Mouse (Mus musculus) spleen, postnatal 10 days (tissue): ENCODE measurements at regions not wholly inside any gene's neighbourhood (a gene's known extent, or its start where the extent isn't known, plus 50 kb on each side); places are given as distances from the start of the nearest gene placed in this dataset.
A peak's percentile ranks its signal among the peaks of the same experiment; 100 is the strongest.

Source experiments
- DNase-seq, 2 experiments: peaks; one replicate each; pipeline ENCODE4 v3.0.0; 2021 to 2022; ENCODE audit warnings: low spot score in 2 of 2

DNA sequence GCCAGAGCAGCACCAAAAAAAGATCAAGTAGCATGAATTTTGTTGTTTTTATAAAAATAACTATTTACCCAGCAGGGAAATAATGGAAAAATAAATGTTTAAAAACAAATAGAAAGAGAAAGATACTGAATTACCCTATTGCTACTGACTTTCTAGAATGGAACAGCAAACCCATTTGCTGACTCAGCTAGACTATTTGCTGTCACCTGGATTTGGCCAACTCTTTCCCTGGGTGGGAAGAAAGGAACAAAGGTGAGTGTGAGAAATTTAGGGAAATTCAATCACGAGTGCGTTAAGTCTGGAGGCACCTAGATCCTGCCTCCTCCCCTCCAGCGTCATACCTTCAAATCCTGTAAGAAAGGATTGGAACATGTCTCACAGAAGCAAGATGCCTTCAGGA, 110.2 kb downstream of the Tmsb4x start:
- no peak for DNase-seq

DNA sequence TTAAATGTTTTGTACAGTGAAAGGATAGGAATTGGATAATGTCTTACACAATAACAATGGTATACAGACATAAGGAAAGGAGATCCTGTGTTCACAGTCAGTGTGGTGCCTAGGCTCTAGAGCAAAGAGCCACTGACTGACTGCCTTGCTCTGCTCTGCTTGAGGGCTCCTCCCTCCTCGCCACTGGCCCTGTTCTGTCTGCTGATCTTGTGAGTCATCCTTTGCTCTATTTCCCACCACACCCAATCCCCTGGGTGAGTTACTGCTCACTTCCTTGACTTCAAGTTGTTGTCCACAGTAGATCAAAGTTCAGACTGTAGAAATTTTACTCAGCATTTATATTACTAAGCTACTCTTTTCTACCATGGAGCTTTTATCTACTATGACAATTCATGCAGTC, 117.3 kb downstream of the Tmsb4x start:
- peak in 1 of 2 experiments; percentile 65 for DNase-seq

DNA sequence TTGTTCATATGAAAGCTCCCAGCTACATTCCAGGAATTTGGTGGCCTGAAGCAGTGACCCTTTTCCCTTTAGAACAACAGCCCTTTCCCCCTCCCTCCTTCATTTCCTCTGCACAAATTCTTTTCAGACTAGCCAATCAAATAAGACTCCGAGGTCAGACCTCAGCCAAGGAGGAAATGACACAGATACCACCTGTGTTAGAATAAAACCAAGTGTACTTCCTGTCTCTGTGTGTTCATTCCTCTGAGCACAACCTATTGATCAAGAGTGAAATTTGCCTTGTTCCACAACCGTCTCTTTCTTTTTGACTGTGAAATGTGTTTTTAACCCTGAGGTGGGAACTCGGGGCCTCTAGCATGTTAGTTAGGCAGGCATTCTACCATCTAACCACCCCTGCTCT, 120.2 kb downstream of the Tmsb4x start:
- no peak for DNase-seq

DNA sequence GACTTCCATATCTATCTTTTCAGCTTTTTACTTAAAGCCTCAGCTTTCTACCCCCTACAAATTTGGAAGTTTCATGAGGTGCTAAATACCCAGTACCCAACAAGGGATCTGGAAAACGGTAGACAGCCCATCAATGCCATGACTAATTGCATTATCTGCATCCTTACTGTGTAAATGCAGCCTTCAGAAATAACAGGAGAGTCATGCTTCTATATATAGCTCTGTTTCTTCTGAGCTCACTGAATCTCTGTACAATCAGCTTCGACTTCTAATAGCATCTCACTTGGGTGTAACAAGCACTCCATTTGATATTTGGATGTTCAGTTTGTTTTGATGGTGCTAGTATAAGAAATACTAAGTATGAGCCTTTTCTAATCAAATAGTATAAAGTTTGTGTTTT, 120.7 kb downstream of the Tmsb4x start:
- no peak for DNase-seq

GRCm38 (mm10) chrX:167080821-167081220, 128.3 kb downstream of the Tmsb4x start:
- DNase-seq: no peak

- DNase-seq: no peak
Observed at GRCm38 (mm10) chrX:167069075-167069474, 140.0 kb downstream of the Tmsb4x start.

- DNase-seq: no peak
Observed at GRCm38 (mm10) chrX:167067918-167068317, 141.2 kb downstream of the Tmsb4x start.

GRCm38 (mm10) chrX:167063881-167064280, 145.2 kb downstream of the Tmsb4x start:
- peak in 1 of 2 experiments; percentile 33 for DNase-seq

DNA sequence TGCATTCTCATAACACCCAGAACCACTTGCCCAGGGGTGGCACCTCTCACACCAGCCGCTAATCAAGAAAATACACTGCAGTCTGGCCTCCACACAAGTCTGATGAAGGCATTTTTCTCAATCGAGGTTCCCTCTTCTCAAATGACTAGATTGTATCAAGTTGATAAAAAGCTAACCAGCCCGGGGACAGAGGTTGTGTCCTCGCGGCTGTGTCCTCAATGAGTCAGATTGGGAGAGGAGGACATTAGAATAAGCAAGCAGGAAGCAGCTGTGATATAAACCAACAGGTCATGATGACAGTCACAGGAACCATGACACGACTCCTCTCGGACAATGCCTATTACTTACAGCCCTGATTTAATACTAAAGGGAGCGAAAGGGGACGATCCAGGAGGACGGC, 156.7 kb downstream of the Tmsb4x start:
- DNase-seq: no peak

- DNase-seq: no peak
Observed at GRCm38 (mm10) chrX:167050066-167050465, 159.0 kb downstream of the Tmsb4x start.

GRCm38 (mm10) chrX:167049191-167049968, 159.7 kb downstream of the Tmsb4x start:
- no peak for DNase-seq

DNA sequence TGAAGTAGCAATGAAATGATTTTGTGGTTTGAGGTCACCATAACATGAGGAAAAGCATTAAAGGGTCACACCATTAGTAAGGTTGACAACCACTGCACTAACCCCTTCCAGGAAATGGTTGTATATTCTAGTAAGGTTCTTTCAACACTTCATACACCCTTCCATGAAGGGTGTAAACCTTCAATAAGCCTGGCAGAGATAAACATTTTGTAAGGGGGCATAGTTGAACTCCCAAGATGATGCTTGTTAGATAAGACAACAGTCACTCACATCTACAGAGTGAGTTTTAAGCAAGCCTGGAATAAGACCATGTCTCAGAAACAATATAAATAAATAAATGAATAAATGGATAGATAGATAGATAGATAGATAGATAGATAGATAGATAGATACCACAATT, 171.1 kb downstream of the Tmsb4x start:
- no peak for DNase-seq

GRCm38 (mm10) chrX:167036355-167036754, 172.8 kb downstream of the Tmsb4x start:
- DNase-seq: no peak

- DNase-seq: no peak
Observed at GRCm38 (mm10) chrX:167035639-167036038, 173.5 kb downstream of the Tmsb4x start.

DNA sequence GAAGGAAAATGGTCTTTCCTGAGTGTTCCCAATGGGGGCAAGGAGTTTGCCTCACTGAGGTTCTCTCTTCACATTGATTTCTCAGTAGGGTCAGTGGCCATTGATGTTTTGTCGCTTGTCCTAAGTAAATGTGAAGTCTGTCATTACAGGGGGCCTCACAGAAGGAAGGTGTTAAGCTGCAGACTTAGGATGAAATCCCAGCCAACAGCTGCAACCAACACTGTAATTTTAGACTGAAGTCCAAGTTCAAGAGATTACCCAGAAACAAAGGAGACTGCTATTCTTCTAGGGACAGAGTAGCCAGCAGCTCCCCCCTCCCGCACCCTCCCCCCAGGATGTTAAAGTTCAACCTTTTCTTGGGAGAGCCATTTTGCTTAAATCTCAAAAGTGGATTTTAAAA, 176.0 kb downstream of the Tmsb4x start:
- no peak for DNase-seq

DNA sequence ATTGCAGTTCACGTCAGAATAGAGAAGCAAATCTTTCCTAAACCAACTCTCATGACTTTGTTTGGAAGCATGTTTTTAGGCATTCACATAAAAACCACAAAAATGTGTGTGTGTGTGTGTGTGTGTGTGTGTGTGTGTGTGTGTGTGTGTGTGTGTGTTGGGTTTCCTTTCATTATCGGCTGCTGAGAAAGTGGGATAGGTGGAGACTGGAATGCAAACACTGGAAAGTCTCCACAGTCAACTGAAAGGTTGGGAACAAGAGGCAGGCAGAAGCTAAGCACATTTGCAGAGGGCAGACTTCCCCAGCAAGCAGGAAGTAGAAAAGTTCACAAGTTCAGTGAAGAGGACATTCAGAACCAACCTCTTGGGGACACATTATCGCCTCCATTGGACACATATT, 176.5 kb downstream of the Tmsb4x start:
- DNase-seq: no peak

DNA sequence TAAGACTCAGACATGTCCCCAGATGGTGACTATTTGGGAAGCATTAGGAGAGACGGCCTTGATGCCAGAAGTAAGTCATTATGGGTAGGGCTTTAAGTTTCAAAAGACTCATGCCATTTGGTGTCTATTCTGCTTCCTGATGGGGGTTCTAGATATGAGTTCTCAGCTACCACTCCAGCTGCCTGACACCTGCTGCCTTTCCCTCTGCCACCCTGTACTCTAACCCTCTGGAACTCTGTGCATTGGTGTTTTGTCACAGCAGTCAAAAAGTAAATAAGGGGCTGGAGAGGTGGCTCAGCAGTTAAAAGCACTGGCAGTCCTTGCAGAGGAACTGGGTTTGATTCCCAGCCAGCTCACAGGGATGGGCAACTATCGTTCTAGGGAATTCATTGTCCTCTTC, 177.6 kb downstream of the Tmsb4x start:
- DNase-seq: no peak

- DNase-seq: no peak
Observed at GRCm38 (mm10) chrX:167015602-167016001, 193.5 kb downstream of the Tmsb4x start.

GRCm38 (mm10) chrX:167014322-167014721, 194.8 kb downstream of the Tmsb4x start:
- DNase-seq: no peak

- DNase-seq: no peak
Observed at GRCm38 (mm10) chrX:167012891-167013290, 196.2 kb downstream of the Tmsb4x start.

- no peak for DNase-seq
Observed at GRCm38 (mm10) chrX:167011977-167012542, 197.1 kb downstream of the Tmsb4x start.

- DNase-seq: no peak
Observed at GRCm38 (mm10) chrX:166995855-166996254, 213.3 kb downstream of the Tmsb4x start.

DNA sequence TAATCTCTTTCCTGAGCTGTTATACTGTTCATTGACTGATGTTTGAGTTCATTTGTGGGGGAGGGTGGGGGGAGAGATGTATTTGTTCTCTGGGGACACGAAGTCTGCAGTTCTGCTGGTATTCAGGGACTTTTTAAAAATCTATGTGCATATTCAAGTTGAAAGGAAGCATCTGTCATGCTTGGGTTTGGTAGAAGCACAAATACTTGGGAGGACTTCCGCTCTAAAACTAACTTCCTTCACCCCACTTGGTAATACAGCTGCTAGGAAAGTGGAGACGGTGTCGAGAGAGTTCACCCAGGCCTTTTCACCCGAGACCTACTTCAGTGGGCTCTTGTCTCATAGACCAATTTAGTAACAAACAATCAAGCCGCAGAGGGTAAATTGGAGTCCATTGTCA, 228.1 kb downstream of the Tmsb4x start:
- no peak for DNase-seq

- no peak for DNase-seq
Observed at GRCm38 (mm10) chrX:166980504-166980903, 228.6 kb downstream of the Tmsb4x start.
